Mouse (Mus musculus): ENCODE data around the gene Fbxo11.

DNA sequence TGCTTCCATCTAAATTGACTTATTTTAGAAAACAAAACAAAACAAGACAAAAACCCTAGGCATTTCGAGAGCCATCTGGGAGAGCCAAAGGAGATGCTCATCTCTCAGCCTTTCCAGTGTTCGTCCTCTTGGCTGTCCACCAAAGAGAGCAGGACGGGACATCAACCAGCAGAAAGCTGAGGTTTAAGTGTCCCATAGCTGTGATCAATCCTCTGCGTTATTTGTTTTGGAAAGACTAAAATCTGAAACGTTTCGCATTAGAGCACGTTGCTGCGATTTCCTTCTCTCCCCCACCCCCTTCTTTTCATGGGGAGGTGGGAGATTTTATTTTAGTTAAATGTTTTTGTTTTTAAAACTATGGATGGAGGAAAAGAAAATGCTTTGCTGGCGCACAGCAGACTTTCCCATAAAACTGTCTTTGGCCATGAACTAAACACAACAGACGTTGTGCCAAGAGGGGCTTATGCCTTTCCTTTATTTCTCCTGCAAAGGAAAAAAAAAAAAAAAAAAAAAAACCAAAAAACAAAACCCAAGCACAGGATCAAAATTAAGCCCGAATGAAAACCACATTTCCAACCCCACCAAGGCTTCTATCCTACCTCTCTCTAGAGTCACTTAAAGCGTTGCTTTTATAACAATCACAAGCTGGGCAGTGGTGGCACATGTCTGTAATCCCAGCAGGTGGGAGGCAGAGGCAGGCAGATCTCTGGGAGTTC, 46.1 kb upstream of the Fbxo11 start:
- TF ChIP-seq POLR2A (IDR thresholded peaks at IDR 0.05; ENCODE audit: low read depth, low read length) (no peak), CTCF (IDR thresholded peaks at IDR 0.05; ENCODE audit: extremely low read depth, insufficient read length, insufficient replicate concordance, low read depth, low read length) (no peak)
